Mouse (Mus musculus): ENCODE data around the gene Zmiz1. TPM values are rescaled to one million over a fixed set of nuclear protein-coding genes. Genes with fewer than 3 reads are reported as not detected.
A peak's percentile ranks its signal among the peaks of the same experiment; 100 is the strongest.

The Zmiz1 gene
- polyA plus RNA-seq, 1 experiment, result 34.5 TPM

- no peak overlapping the region for H3K4me2 ChIP-seq (ENCODE audit: low read depth)
- no peak overlapping the region for H3K4me3 ChIP-seq
- no peak for TF ChIP-seq REST (IDR thresholded peaks at IDR 0.05; ENCODE audit: insufficient read depth, insufficient read length)
- TF ChIP-seq MYOD1 (IDR thresholded peaks at IDR 0.05; ENCODE audit: control insufficient read depth in 1 of 3, insufficient read length in 2 of 3, low read depth in 2 of 3), result no peak
- no peak for TF ChIP-seq POLR2A (IDR thresholded peaks at IDR 0.05; ENCODE audit: insufficient read length, low read depth)
- peaks cover 20% of the 10 kb centered on the region for H3K36me3 ChIP-seq (ENCODE audit: control insufficient read depth, insufficient read depth)
- peaks cover 4% of the 10 kb centered on the region for H3K79me2 ChIP-seq (ENCODE audit: control insufficient read depth, insufficient read depth)
- no peaks in the 10 kb centered on the region for H3K27me3 ChIP-seq (ENCODE audit: control insufficient read depth, insufficient read depth, insufficient read length)
- no peak overlapping the region for H3ac ChIP-seq (ENCODE audit: control insufficient read depth, insufficient read length)
Observed at GRCm38 (mm10) chr14:25577431-25577830, 118.4 kb downstream of the Zmiz1 start.

- no peaks in the 10 kb centered on the region for H3K79me2 ChIP-seq (ENCODE audit: control insufficient read depth, insufficient read depth)
- no peak for TF ChIP-seq TCF12 (IDR thresholded peaks at IDR 0.05; ENCODE audit: insufficient read depth, poor library complexity, severe bottlenecking)
- no peak for TF ChIP-seq SRF (IDR thresholded peaks at IDR 0.05; ENCODE audit: control insufficient read depth, insufficient read length, low read depth)
- no peak for TF ChIP-seq TCF3 (IDR thresholded peaks at IDR 0.05; ENCODE audit: insufficient read length, low read depth)
- no peak for TF ChIP-seq MYOG (IDR thresholded peaks at IDR 0.05; ENCODE audit: control insufficient read depth in 1 of 3, insufficient read depth in 1 of 3, insufficient read length in 2 of 3, low read depth in 2 of 3)
- no peak for TF ChIP-seq POLR2A (IDR thresholded peaks at IDR 0.05; ENCODE audit: insufficient read length, low read depth)
- no peak for TF ChIP-seq POLR2AphosphoS2 (IDR thresholded peaks at IDR 0.05; ENCODE audit: insufficient read length, low read depth)
- TF ChIP-seq E2F4 (IDR thresholded peaks at IDR 0.05; ENCODE audit: insufficient read depth), result no peak
- no peak for TF ChIP-seq USF1 (IDR thresholded peaks at IDR 0.05; ENCODE audit: low read depth)
Observed at GRCm38 (mm10) chr14:25579597-25579996, 120.6 kb downstream of the Zmiz1 start.

GRCm38 (mm10) chr14:25580397-25580796 lies 121.4 kb downstream of the Zmiz1 start:
- no peak overlapping the region for H3ac ChIP-seq (ENCODE audit: control insufficient read depth, insufficient read length)
- H3K4me2 ChIP-seq (ENCODE audit: low read depth), result no peak overlapping the region
- H3K36me3 ChIP-seq (ENCODE audit: control insufficient read depth, insufficient read depth), result peaks cover 24% of the 10 kb centered on the region
- no peaks in the 10 kb centered on the region for H3K27me3 ChIP-seq (ENCODE audit: control insufficient read depth, insufficient read depth, insufficient read length)
- TF ChIP-seq MAX (IDR thresholded peaks at IDR 0.05; ENCODE audit: low read depth), result no peak
- TF ChIP-seq MYOG (IDR thresholded peaks at IDR 0.05; ENCODE audit: control insufficient read depth in 1 of 3, insufficient read depth in 1 of 3, insufficient read length in 2 of 3, low read depth in 2 of 3), result no peak
- TF ChIP-seq CEBPB (IDR thresholded peaks at IDR 0.05; ENCODE audit: insufficient read depth, poor library complexity, severe bottlenecking), result no peak
- no peak for TF ChIP-seq POLR2A (IDR thresholded peaks at IDR 0.05; ENCODE audit: insufficient read length, low read depth)
- TF ChIP-seq USF1 (IDR thresholded peaks at IDR 0.05; ENCODE audit: low read depth), result no peak
- no peak for TF ChIP-seq E2F4 (IDR thresholded peaks at IDR 0.05; ENCODE audit: insufficient read depth)
- no peak for TF ChIP-seq SRF (IDR thresholded peaks at IDR 0.05; ENCODE audit: control insufficient read depth, insufficient read length, low read depth)
- no peak for TF ChIP-seq MYOD1 (IDR thresholded peaks at IDR 0.05; ENCODE audit: control insufficient read depth in 1 of 3, insufficient read length in 2 of 3, low read depth in 2 of 3)
- no peak for TF ChIP-seq TCF3 (IDR thresholded peaks at IDR 0.05; ENCODE audit: insufficient read length, low read depth)
- TF ChIP-seq TCF12 (IDR thresholded peaks at IDR 0.05; ENCODE audit: insufficient read depth, poor library complexity, severe bottlenecking), result no peak
- TF ChIP-seq POLR2AphosphoS2 (IDR thresholded peaks at IDR 0.05; ENCODE audit: insufficient read length, low read depth), result no peak
- TF ChIP-seq REST (IDR thresholded peaks at IDR 0.05; ENCODE audit: insufficient read depth, insufficient read length), result no peak
- no peaks in the 10 kb centered on the region for H3K79me2 ChIP-seq (ENCODE audit: control insufficient read depth, insufficient read depth)
- no peak overlapping the region for H3K4me3 ChIP-seq

More at GRCm38 (mm10) chr14:25579597-25579996, 120.6 kb downstream of the Zmiz1 start:
- Histone ChIP-seq H3K36me3 (ENCODE audit: control insufficient read depth, insufficient read depth) (peaks cover 23% of the 10 kb centered on the region), H3K4me2 (ENCODE audit: low read depth) (no peak overlapping the region), H3ac (ENCODE audit: control insufficient read depth, insufficient read length) (no peak overlapping the region), H3K4me3 (no peak overlapping the region), H3K27me3 (ENCODE audit: control insufficient read depth, insufficient read depth, insufficient read length) (no peaks in the 10 kb centered on the region)

GRCm38 (mm10) chr14:25582603-25583002 lies 123.6 kb downstream of the Zmiz1 start:
- no peaks in the 10 kb centered on the region for H3K79me2 ChIP-seq (ENCODE audit: control insufficient read depth, insufficient read depth)
- no peak overlapping the region for H3K4me3 ChIP-seq
- no peaks in the 10 kb centered on the region for H3K27me3 ChIP-seq (ENCODE audit: control insufficient read depth, insufficient read depth, insufficient read length)
- TF ChIP-seq MAX (IDR thresholded peaks at IDR 0.05; ENCODE audit: low read depth), result no peak
- TF ChIP-seq TCF3 (IDR thresholded peaks at IDR 0.05; ENCODE audit: insufficient read length, low read depth), result no peak
- TF ChIP-seq E2F4 (IDR thresholded peaks at IDR 0.05; ENCODE audit: insufficient read depth), result no peak
- no peak for TF ChIP-seq MYOG (IDR thresholded peaks at IDR 0.05; ENCODE audit: control insufficient read depth in 1 of 3, insufficient read depth in 1 of 3, insufficient read length in 2 of 3, low read depth in 2 of 3)
- no peak for TF ChIP-seq TCF12 (IDR thresholded peaks at IDR 0.05; ENCODE audit: insufficient read depth, poor library complexity, severe bottlenecking)
- TF ChIP-seq REST (IDR thresholded peaks at IDR 0.05; ENCODE audit: insufficient read depth, insufficient read length), result no peak
- no peak for TF ChIP-seq USF1 (IDR thresholded peaks at IDR 0.05; ENCODE audit: low read depth)
- TF ChIP-seq CEBPB (IDR thresholded peaks at IDR 0.05; ENCODE audit: insufficient read depth, poor library complexity, severe bottlenecking), result no peak
- TF ChIP-seq SRF (IDR thresholded peaks at IDR 0.05; ENCODE audit: control insufficient read depth, insufficient read length, low read depth), result no peak
- TF ChIP-seq MYOD1 (IDR thresholded peaks at IDR 0.05; ENCODE audit: control insufficient read depth in 1 of 3, insufficient read length in 2 of 3, low read depth in 2 of 3), result no peak
- TF ChIP-seq POLR2A (IDR thresholded peaks at IDR 0.05; ENCODE audit: insufficient read length, low read depth), result no peak
- H3ac ChIP-seq (ENCODE audit: control insufficient read depth, insufficient read length), result no peak overlapping the region
- H3K4me2 ChIP-seq (ENCODE audit: low read depth), result no peak overlapping the region
- peaks cover 24% of the 10 kb centered on the region for H3K36me3 ChIP-seq (ENCODE audit: control insufficient read depth, insufficient read depth)

DNA sequence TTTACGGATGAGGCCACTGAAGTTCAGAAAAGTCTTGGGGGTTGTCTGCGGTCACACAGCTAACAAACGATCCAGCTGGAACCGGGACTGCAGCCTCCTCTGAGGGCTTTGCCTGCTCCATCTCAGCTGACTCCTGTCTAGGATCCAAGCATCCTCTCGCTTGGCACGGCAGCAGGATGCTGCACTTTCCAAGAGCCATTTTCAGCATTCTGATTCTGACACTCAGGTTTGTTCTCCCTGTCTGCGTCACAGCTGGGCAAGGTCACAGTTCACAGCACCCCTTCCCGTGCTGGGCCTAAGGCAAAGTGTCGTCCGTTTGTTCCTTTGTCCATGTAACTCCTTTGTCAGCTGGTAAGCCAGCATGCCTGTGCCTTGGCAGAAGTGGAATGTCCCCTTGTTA lies 124.9 kb downstream of the Zmiz1 start:
- Histone ChIP-seq H3K36me3 (ENCODE audit: control insufficient read depth, insufficient read depth) (peaks cover 24% of the 10 kb centered on the region), H3K27me3 (ENCODE audit: control insufficient read depth, insufficient read depth, insufficient read length) (no peaks in the 10 kb centered on the region), H3K4me2 (ENCODE audit: low read depth) (no peak overlapping the region), H3ac (ENCODE audit: control insufficient read depth, insufficient read length) (no peak overlapping the region), H3K4me3 (no peak overlapping the region), H3K79me2 (ENCODE audit: control insufficient read depth, insufficient read depth) (no peaks in the 10 kb centered on the region)
- TF ChIP-seq TCF12 (IDR thresholded peaks at IDR 0.05; ENCODE audit: insufficient read depth, poor library complexity, severe bottlenecking) (no peak), MYOG (IDR thresholded peaks at IDR 0.05; ENCODE audit: control insufficient read depth in 1 of 3, insufficient read depth in 1 of 3, insufficient read length in 2 of 3, low read depth in 2 of 3) (no peak), POLR2AphosphoS2 (IDR thresholded peaks at IDR 0.05; ENCODE audit: insufficient read length, low read depth) (peak; percentile 35)
